Mouse (Mus musculus) C2C12 (cell line): ENCODE data around the gene Irs1. TPM values are rescaled to one million over a fixed set of nuclear protein-coding genes. Genes with fewer than 3 reads are reported as not detected.

ENCODE experiments used
- H3K27me3 ChIP-seq: one replicate; pipeline ENCODE4 v1.6.1; 2011; ENCODE audit not compliant: control insufficient read depth, insufficient read depth, insufficient read length
- H3K36me3 ChIP-seq: one replicate; pipeline ENCODE4 v1.6.1; 2011; ENCODE audit not compliant: control insufficient read depth, insufficient read depth
- H3K4me3 ChIP-seq: one replicate; pipeline ENCODE4 v1.5.1; 2011; ENCODE audit warnings: mild to moderate bottlenecking, control low read depth; ENCODE audit not compliant: poor library complexity, insufficient read depth, severe bottlenecking
- H3K79me2 ChIP-seq: one replicate; pipeline ENCODE4 v1.6.1; 2011; ENCODE audit not compliant: control insufficient read depth, insufficient read depth
- H3K79me3 ChIP-seq: one replicate; pipeline ENCODE4 v1.6.1; 2011; ENCODE audit warnings: low read depth, control low read depth
- H3ac ChIP-seq: one replicate; pipeline ENCODE3; 2011; ENCODE audit warnings: low read depth; ENCODE audit not compliant: control insufficient read depth, insufficient read length
- CEBPB ChIP-seq: IDR thresholded peaks from one replicate; pipeline ENCODE4 v1.6.1; 2011; ENCODE audit warnings: low read depth, mild to moderate bottlenecking, control low read depth, moderate library complexity
- CTCF ChIP-seq: IDR thresholded peaks from one replicate; pipeline ENCODE4 v1.5.1; 2011; ENCODE audit not compliant: control insufficient read depth, insufficient read depth, insufficient read length
- FOSL1 ChIP-seq: IDR thresholded peaks from one replicate; pipeline ENCODE4 v1.8.0; 2011; ENCODE audit warnings: mild to moderate bottlenecking, low read length; ENCODE audit not compliant: poor library complexity, insufficient read depth, severe bottlenecking
- MAX ChIP-seq: IDR thresholded peaks from one replicate; pipeline ENCODE4 v1.6.1; 2011; ENCODE audit warnings: mild to moderate bottlenecking, control low read depth
- MYOD1 ChIP-seq: IDR thresholded peaks from one replicate; pipeline ENCODE4 v1.6.1; 2011; ENCODE audit warnings: low read depth; ENCODE audit not compliant: control insufficient read depth, insufficient read length
- MYOG ChIP-seq: IDR thresholded peaks from one replicate; pipeline ENCODE4 v1.6.1; 2011; ENCODE audit not compliant: control insufficient read depth, insufficient read length; ENCODE audit errors: extremely low read depth
- USF1 ChIP-seq: IDR thresholded peaks from one replicate; pipeline ENCODE4 v1.6.1; 2011; ENCODE audit warnings: low read depth, mild to moderate bottlenecking, control low read depth, moderate library complexity
- polyA plus RNA-seq: library from polyadenylated mRNA; unstranded; fragments of >200 nt; fragmentation: generic; extraction: Trizol; gene quantifications from one replicate; pipeline ENCODE4 v1.2.1, GENCODE M21; 2012; ENCODE audit warnings: missing spikeins

Irs1 gene
- polyA plus RNA-seq, 1 experiment = 4.6 TPM

GRCm38 (mm10) chr1:82223042-82223795 is 68.0 kb downstream of the Irs1 start:
- Histone ChIP-seq H3K36me3 (no peaks in the 10 kb centered on the region), H3K27me3 (no peaks in the 10 kb centered on the region), H3ac (no peak overlapping the region), H3K79me3 (no peaks in the 10 kb centered on the region), H3K4me3 (no peak overlapping the region), H3K79me2 (no peaks in the 10 kb centered on the region)
- TF ChIP-seq CTCF (no peak), MYOG (no peak), MAX (no peak), FOSL1 (no peak), USF1 (no peak), MYOD1 (no peak), CEBPB (no peak)

GRCm38 (mm10) chr1:82221462-82221861 is 69.8 kb downstream of the Irs1 start:
- no peak overlapping the region for H3K4me3 ChIP-seq

GRCm38 (mm10) chr1:82220673-82221396 is 70.4 kb downstream of the Irs1 start:
- TF ChIP-seq FOSL1 (no peak), CTCF (no peak), CEBPB (no peak), MYOD1 (no peak), MAX (no peak), USF1 (no peak), MYOG (no peak)
- H3K4me3 ChIP-seq = no peak overlapping the region
- no peak overlapping the region for H3ac ChIP-seq
- no peaks in the 10 kb centered on the region for H3K79me2 ChIP-seq
- H3K36me3 ChIP-seq = no peaks in the 10 kb centered on the region
- no peaks in the 10 kb centered on the region for H3K27me3 ChIP-seq
- H3K79me3 ChIP-seq = no peaks in the 10 kb centered on the region

More at GRCm38 (mm10) chr1:82221462-82221861, 69.8 kb downstream of the Irs1 start:
- no peaks in the 10 kb centered on the region for H3K36me3 ChIP-seq
- H3ac ChIP-seq = no peak overlapping the region
- no peaks in the 10 kb centered on the region for H3K79me3 ChIP-seq
- no peaks in the 10 kb centered on the region for H3K27me3 ChIP-seq
- TF ChIP-seq MYOD1 (no peak), CTCF (no peak), MAX (no peak), CEBPB (no peak), FOSL1 (no peak), USF1 (no peak), MYOG (no peak)
- H3K79me2 ChIP-seq = no peaks in the 10 kb centered on the region

- no peak overlapping the region for H3K4me3 ChIP-seq
- H3K79me3 ChIP-seq = no peaks in the 10 kb centered on the region
- no peaks in the 10 kb centered on the region for H3K79me2 ChIP-seq
Observed at GRCm38 (mm10) chr1:82207511-82207910, 83.7 kb downstream of the Irs1 start.

GRCm38 (mm10) chr1:82200636-82201035 is 90.6 kb downstream of the Irs1 start:
- Histone ChIP-seq H3K27me3 (no peaks in the 10 kb centered on the region), H3K36me3 (no peaks in the 10 kb centered on the region), H3ac (no peak overlapping the region), H3K4me3 (no peak overlapping the region), H3K79me2 (no peaks in the 10 kb centered on the region), H3K79me3 (no peaks in the 10 kb centered on the region)
- TF ChIP-seq MYOD1 (no peak), FOSL1 (no peak), MYOG (no peak), MAX (no peak), USF1 (no peak), CTCF (no peak), CEBPB (no peak)

More at GRCm38 (mm10) chr1:82207511-82207910, 83.7 kb downstream of the Irs1 start:
- Histone ChIP-seq H3ac (no peak overlapping the region), H3K27me3 (no peaks in the 10 kb centered on the region), H3K36me3 (no peaks in the 10 kb centered on the region)
- TF ChIP-seq FOSL1 (no peak), MAX (no peak), MYOG (no peak), USF1 (no peak), MYOD1 (no peak), CTCF (no peak), CEBPB (no peak)
